Mouse (Mus musculus): Measurements from ENCODE around the gene Sag. TPM values are rescaled to one million over a fixed set of nuclear protein-coding genes. Genes with fewer than 3 reads are reported as not detected.
"Not testable (repeated sequence)": the region's sequence is repeated elsewhere in the genome, so short reads cannot be mapped to it uniquely, and the experiment has no call there.

Gene Sag
- total RNA-seq, 2 experiments from 2014 or later: 0.15 to 0.33 TPM

DNA sequence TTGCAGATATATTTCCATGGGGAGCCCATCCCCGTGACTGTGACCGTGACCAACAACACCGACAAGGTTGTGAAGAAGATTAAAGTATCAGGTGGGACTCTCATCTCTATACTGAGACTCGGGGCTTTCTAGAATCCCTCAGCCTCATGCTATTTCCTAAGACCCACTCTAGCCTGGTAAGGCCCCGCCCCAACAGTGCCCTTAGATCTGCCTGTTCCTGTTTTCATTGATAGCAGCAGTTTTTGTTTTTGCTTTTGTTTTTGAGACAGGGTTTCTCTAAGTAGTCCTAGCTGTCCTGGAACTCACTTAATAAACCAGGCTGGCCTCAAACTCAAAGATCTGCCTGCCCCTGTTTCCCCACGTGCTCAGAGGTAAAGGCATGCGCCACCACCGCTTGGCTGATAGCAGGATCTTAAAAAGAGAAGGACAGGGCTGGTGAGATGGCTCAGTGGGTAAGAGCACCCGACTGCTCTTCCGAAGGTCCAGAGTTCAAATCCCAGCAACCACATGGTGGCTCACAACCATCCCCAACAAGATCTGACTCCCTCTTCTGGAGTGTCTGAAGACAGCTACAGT is 21.0 kb downstream of the Sag start:
- no peak for DNase-seq

- no peak for DNase-seq
Measured at GRCm38 (mm10) chr1:87825281-87825680, 21.8 kb downstream of the Sag start.

GRCm38 (mm10) chr1:87825991-87826390 is 22.5 kb downstream of the Sag start:
- no peak for DNase-seq

- peak; percentile 24 to 49 for DNase-seq
Measured at GRCm38 (mm10) chr1:87826474-87826873, 23.0 kb downstream of the Sag start.

- DNase-seq: not testable (repeated sequence)
Measured at GRCm38 (mm10) chr1:87827476-87827875, 24.0 kb downstream of the Sag start.

- peak; percentile 52 to 87 for DNase-seq
Measured at GRCm38 (mm10) chr1:87828185-87828584, 24.7 kb downstream of the Sag start.

DNA sequence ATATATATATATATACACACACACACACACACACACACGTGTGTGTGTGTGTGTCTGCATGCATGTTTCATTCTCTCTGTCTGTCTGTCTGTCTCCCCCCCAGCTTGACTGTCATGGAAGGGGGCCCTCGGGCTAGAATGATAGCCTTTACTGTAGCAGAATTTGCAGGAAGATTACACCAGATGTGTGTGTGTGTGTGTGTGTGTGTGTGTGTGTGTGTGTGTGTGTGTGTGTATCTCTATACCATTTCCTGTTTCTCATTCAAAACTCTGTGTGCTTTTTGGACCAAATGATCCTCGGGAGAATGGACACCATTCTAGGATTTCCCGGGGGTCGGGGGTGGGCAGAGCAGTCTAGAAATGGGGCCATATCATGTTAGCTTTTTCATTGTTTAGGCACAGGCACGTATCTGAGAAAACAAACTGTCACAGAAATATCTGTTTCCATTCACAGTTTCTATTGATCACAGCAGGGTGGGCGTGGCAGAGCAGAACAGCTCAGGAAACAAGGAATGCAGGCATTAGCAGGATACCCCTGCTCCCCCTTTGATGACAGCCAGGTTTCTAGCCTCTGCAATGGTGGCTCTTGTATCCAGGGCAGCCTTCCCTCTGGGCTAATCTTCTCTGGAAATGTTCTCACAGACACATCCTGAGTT is 25.6 kb downstream of the Sag start:
- no peak for DNase-seq

DNA sequence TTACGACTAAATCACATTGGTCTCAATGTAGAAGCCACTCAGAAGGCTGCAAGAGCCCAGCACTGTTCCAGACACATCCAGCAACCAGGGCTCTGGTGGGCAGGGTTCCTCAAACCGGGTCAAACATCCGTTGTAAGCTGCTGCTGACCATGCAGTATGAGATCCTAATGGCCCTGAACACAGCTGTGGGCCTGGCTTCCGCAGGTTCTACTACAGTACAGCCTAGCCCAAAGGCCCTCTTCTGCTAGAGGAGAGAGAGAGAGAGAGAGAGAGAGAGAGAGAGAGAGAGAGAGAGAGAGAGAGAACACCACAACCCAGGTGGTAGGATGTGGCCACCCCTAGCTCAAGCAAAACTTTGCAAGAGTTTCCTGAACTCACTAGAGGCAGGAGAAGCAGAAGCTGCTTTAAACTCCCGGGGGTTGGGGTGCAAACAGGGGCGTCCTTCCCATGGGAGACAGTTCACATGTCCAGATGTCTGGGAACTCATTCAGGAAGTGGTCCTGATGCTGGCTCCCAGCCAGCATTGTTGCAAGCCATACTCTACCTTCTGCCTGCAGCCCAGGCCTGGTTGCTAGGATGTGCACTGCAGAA is 26.2 kb downstream of the Sag start:
- DNase-seq: peak; percentile 25 to 67

DNA sequence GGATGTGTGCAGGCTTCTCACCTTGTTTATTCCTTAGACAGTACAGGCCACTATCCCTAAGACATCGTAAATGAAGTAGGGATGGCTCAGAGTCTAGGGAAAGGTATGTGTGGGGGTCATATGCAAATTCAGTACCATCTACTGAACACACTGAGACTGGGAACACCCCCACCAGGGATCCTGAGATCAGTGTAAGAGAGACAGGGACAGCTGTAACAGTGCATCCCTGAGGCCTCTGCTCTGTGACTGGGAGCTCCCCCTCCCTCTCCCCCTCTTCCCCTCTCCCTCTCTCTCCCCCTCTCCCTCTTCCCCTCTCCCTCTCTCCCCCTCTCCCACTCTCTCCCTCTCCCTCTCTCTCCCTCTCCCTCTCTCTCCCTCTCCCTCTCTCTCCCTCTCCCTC is 33.0 kb downstream of the Sag start:
- no peak for DNase-seq

- DNase-seq: no peak
Measured at GRCm38 (mm10) chr1:87837018-87837417, 33.5 kb downstream of the Sag start.

DNA sequence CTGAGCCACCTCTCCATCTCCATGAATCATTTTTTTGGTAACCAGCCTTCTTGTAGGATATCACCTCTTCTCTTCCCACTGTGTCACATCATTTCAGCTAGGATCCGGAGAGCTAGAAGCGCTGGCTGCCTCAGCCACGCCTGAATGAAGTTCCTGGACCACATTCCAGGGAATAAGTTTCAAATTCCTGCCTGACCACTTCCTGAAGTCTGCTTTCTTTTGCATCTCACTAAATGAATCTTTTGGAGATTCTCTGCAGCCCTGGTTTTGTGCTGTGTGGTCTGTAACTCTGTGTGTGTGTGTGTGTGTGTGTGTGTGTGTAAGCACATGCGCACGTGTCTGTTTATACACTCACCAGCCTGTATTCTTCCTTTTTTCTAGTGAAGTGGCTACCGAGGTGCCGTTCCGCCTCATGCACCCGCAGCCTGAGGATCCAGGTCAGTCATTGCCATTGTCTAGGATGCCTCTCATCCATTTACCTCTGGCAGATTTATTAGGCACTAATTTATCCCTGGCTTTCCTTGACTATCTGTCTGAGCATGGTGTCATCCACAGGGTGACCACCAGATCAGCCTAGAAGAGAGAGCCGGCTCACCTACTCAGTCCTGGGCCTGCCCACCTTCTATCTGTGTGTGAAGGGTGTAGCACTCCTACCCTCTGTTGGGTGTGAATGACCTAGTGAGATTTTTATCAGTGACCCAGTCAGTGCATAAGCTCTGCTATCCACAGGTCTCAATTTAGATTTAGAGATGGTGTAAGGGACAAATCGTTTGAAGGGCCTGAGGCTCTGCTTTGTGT is 37.1 kb downstream of the Sag start:
- DNase-seq: no peak

DNA sequence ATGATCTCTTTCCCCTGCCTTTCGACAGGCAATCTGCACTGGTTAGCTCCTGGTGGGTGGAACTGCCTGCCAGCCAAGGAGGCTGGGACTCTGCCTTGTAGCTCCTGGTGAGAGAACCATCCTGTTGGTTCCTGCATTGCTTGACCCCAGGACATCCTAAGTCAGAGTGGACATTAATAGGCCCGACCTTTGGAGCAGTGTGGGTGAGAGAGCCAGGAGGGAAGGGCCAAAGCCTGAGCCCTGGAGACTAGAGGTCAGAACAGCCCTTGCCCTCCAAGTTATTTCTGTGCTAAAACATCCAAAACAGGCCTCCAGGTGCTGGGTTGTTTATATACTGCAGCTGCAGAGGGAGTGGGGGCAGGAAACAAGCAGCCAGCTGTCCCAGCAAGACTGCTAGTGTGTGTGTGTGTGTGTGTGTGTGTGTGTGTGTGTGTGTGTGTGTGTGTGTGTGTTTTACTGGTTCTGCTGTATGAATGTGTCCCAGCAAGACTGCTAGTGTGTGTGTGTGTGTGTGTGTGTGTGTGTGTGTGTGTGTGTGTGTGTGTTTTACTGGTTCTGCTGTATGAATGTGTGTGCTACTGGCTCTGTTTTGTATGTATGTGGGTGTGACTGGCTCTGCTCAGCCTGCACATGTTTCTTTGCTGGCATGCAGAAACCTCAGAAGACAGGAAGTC is 43.5 kb downstream of the Sag start:
- DNase-seq: peak; percentile 54 to 83

DNA sequence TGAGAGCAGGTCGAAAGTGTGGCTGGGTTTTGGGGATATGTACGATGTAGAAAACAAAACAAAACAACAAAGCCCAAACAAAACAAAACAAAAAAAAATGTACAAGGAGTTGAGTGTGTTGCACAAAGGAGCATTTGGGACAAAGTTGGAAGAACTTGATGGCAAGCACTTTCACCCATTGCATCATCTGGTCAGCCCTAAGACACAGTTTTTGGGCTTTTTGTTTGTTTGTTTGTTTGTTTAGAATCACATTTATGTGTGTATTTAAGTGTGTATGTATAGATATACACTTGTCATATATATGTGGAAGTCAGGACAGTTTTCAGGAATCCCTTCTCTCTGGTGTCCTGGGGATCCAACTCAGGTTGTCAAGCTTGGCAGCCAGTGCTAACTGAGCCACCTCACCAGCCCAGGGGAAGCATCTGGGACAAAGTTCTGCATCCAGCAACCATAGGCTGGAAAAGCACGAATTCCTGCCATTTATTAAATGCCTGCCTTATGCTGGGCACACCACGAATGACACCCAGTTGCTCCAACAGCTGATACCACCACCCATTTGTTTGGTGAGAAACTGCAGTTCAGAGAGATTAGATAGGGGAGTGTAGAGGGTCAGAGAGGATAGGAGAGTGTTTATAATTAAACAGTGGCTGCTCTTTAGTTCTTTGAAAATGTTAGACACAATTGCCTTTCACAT is 44.1 kb downstream of the Sag start:
- no peak for DNase-seq

DNA sequence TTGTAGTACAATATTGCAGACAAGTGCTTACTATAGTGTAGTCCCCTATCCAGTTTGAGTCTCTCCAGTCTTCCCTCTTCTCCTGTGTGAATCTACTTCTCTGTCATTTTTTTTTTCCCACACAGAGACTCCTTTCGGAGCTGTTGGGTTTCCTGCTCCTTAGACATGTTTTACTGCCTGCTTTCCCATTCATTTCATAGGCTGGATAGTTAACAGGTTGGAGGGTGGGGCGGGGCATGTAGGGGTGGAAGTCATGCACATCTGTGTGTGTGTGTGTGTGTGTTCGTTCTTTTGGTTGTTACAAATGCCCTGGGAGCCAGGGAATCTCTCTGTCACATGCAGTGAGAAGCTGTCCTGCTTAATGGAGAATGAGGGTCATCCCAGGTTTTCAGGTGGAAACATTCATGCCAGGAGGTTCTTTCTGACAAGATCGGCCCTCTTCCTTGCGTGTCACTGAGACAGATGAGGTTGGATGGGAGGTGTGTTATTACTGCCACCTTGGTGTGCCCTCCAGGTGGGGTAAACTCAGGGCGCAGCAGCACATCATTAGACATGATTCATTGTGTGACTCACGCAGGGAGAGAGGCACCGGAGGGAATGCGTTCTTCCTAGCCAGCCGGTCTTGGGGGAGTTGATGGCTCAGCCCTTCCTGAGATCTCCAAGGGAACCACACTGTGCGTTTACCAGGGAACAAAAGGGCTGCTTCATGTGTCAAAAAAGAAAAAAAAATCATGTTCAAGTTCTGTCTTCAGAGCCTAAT is 44.9 kb downstream of the Sag start:
- peak in 1 of 2 experiments; percentile 25 for DNase-seq

DNA sequence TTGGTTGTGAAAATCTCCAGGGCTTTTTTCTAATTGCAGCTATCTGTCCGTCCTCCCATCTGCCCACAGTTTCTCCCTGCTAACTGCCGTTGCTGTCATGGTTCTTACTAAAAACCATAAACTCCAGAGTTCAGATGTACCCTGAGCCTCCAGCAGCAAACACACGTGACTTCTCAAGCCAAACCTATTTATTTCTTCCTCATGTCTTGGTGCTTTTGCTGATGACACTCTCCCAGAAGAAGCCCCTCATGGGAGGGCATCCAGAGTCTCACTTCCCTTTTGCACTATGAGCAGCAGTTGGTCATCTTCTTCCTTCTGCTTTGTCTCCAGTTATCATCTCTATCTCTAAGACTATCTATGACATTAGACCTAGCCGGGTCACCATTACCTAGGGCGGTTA is 45.8 kb downstream of the Sag start:
- DNase-seq: peak in 1 of 2 experiments; percentile 60

DNA sequence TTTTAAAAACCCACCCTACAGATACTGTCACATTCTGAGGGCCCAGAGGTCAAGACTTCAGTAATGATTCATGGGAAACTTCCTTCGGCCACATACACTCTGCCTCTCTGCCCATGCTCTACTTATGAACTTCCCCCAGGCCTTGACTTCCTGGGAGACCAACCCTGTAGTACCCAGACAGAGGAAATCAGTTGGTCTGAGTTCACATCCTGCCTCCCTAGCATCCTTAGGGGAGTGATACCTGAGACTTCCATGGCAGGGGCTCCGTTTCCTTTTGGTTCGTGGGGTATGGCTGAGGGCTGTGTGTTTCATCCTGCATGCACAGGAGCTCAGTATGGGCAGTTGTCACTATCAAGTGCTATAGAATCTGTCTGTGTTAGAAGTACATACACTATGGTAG is 47.9 kb downstream of the Sag start:
- DNase-seq: no peak

- no peak for DNase-seq
Measured at GRCm38 (mm10) chr1:87852081-87852790, 48.8 kb downstream of the Sag start.

DNA sequence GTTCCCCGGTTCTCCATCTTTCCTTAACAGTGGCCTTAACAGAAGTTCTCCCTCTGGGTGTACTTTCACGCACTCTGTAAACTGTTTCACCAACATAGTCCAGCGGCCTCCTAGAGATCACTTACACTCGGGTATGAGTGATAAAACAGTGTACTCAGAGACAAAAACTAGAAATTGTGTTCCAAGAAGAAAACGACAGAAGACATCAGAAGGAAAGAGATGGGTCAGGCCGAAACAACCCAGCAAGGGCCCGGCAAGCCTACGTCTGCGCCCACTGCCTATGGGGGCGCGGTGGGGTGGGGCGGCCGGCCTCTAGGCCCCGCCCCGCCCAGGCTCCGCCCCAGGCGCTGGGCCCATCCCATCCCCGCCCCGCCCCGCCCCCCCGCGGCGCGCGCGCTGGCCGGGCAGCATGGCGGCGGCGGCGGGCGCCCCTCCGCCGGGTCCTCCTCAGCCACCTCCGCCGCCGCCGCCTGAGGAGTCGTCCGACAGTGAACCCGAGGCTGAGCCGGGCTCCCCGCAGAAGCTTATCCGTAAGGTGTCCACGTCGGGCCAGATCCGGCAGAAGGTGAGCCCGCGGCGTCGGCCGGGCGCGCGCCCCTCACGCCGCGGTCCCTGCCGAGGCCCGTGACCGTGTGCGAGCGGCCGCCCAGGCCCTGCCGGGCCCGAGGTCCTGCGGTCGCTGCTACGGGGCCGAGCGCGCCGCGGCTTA is 49.6 kb downstream of the Sag start, which contains the start of gene Dgkd:
Gene Dgkd (plus strand): TSS at position 396 of the 709 bp plus-strand sequence.
- peak; percentile 68 to 78 for DNase-seq

DNA sequence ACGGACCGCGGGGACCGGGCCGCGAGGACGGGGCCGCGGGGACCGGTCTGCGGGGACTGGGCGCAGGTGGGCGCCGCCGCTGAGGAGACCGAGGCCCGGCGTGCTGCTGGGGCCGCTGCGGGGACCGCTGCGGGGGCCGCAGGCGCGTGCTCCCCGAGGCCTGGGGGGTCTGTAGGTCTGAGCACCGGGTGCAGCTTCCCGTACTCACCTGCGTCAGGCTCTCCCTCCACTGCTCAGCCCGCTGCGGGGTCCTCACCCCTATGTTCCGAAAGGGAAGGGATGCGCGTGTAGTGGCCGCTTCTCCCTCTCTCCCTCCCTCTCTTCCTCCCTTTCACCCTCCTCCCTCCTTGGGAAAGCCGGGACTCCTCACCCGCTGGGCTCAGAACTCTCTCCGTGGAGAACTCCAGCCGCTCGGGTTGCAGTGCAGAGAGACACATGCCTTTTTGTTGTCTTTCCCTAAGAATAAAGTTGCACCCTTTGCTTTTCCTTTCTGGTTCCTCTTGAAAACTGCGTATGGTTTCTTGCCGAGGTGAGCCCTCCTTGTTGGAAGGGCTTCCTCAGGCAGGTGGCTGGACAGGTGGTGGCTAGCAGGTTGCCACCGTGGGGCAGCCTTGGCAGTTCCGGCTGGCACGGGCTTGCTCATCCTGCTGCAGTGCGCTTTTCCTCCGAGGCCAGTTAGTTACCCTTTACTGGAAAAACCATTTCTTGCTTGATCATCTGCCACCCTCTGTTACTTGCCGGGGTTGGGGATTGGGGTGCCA is 50.3 kb downstream of the Sag start:
- DNase-seq: peak; percentile 29 to 60

All from heart, adult 18-20 months (tissue).